Mouse (Mus musculus) erythroblast, embryonic 14.5 days (primary cell): ENCODE measurements around the gene Cd40lg. TPM values are rescaled to one million over a fixed set of nuclear protein-coding genes. Genes with fewer than 3 reads are reported as not detected.

ENCODE experiments used
- H3K27me3 ChIP-seq: 2 replicates; pipeline ENCODE4 v1.6.1; 2012; ENCODE audit warnings: inconsistent platforms; ENCODE audit not compliant: control insufficient read depth
- H3K36me3 ChIP-seq: 2 replicates; pipeline ENCODE4 v1.6.1; 2012; ENCODE audit warnings: mild to moderate bottlenecking, inconsistent platforms; ENCODE audit not compliant: control insufficient read depth
- H3K4me1 ChIP-seq: 2 replicates; pipeline ENCODE4 v1.6.1; 2012; ENCODE audit warnings: inconsistent platforms; ENCODE audit not compliant: control insufficient read depth
- H3K4me3 ChIP-seq: replicated peaks from 2 replicates; pipeline ENCODE3; 2012; ENCODE audit warnings: moderate library complexity, mild to moderate bottlenecking, inconsistent platforms
- H3K9me3 ChIP-seq: 2 replicates; pipeline ENCODE4 v1.6.1; 2012; ENCODE audit warnings: low read length, inconsistent platforms, mixed read lengths; ENCODE audit not compliant: control insufficient read depth
- GATA1 ChIP-seq: IDR thresholded peaks from 2 replicates; pipeline ENCODE4 v1.6.1; 2012; ENCODE audit warnings: low read length, inconsistent platforms, mixed read lengths
- TAL1 ChIP-seq: IDR thresholded peaks from 3 replicates; pipeline ENCODE4 v1.6.1; 2012; ENCODE audit warnings: low read length, inconsistent platforms, mixed read lengths
- polyA plus RNA-seq: library from polyadenylated mRNA; stranded (reverse); fragments of >175 nt; gene quantifications from 2 replicates; pipeline ENCODE4 v1.2.3, GENCODE M21; 2012

Cd40lg gene
- polyA plus RNA-seq, 1 experiment = not detected

- Histone ChIP-seq H3K4me1 (no peaks in the 10 kb centered on the region), H3K36me3 (no peaks in the 10 kb centered on the region), H3K9me3 (no peaks in the 10 kb centered on the region), H3K27me3 (no peaks in the 10 kb centered on the region), H3K4me3 (no peak overlapping the region)
- TF ChIP-seq GATA1 = no peak
- TF ChIP-seq TAL1 = no peak
Measured at GRCm38 (mm10) chrX:57235982-57236381, 24.0 kb downstream of the Cd40lg start.

- no peaks in the 10 kb centered on the region for H3K36me3 ChIP-seq
- H3K9me3 ChIP-seq = no peaks in the 10 kb centered on the region
- no peaks in the 10 kb centered on the region for H3K4me1 ChIP-seq
- H3K27me3 ChIP-seq = no peaks in the 10 kb centered on the region
- TF ChIP-seq TAL1 = no peak
- TF ChIP-seq GATA1 = no peak
- no peak overlapping the region for H3K4me3 ChIP-seq
Measured at GRCm38 (mm10) chrX:57238572-57238971, 26.6 kb downstream of the Cd40lg start.

GRCm38 (mm10) chrX:57253329-57254055, 41.5 kb downstream of the Cd40lg start:
- Histone ChIP-seq H3K4me1 (no peaks in the 10 kb centered on the region), H3K27me3 (no peaks in the 10 kb centered on the region), H3K9me3 (no peaks in the 10 kb centered on the region), H3K4me3 (no peak overlapping the region), H3K36me3 (no peaks in the 10 kb centered on the region)
- TF ChIP-seq GATA1 = no peak
- no peak for TF ChIP-seq TAL1

- no peak for TF ChIP-seq GATA1
- TF ChIP-seq TAL1 = no peak
- Histone ChIP-seq H3K4me3 (no peak overlapping the region), H3K36me3 (no peaks in the 10 kb centered on the region), H3K9me3 (no peaks in the 10 kb centered on the region), H3K4me1 (no peaks in the 10 kb centered on the region), H3K27me3 (no peaks in the 10 kb centered on the region)
Measured at GRCm38 (mm10) chrX:57260744-57261143, 48.8 kb downstream of the Cd40lg start.

- H3K9me3 ChIP-seq = no peaks in the 10 kb centered on the region
- H3K4me3 ChIP-seq = no peak overlapping the region
- H3K4me1 ChIP-seq = no peaks in the 10 kb centered on the region
- TF ChIP-seq TAL1 (no peak), GATA1 (no peak)
- H3K27me3 ChIP-seq = no peaks in the 10 kb centered on the region
- no peaks in the 10 kb centered on the region for H3K36me3 ChIP-seq
Measured at GRCm38 (mm10) chrX:57263515-57263914, 51.6 kb downstream of the Cd40lg start.

Other genes with a start within 250 kb of the Cd40lg start
- not detected in 2 replicates for gene Brs3, start 169.1 kb upstream of the Cd40lg start, polyA plus RNA-seq
- 1.0 and 1.1 TPM in 2 replicates for gene Htatsf1, start 158.6 kb upstream of the Cd40lg start, polyA plus RNA-seq
- not detected in 2 replicates for gene Vgll1, start 124.0 kb upstream of the Cd40lg start, polyA plus RNA-seq
- gene Arhgef6, start 126.6 kb downstream of the Cd40lg start, polyA plus RNA-seq = 0.03 TPM in 1 of 2 replicates, not detected in the other
- gene Rbmx, start 180.9 kb downstream of the Cd40lg start, polyA plus RNA-seq = 0.97 and 1.1 TPM in 2 replicates
- gene Gm364, start 197.0 kb downstream of the Cd40lg start, polyA plus RNA-seq = not detected in 2 replicates